Mouse (Mus musculus) left cerebral cortex, adult 9 months (tissue): ENCODE data around the gene Ddx55.

ENCODE experiments used
- DNase-seq, 2 experiments: peaks; one replicate each; pipeline ENCODE4 v3.0.0; 2022; ENCODE audit warnings: low spot score in 2 of 2

Ddx55 gene

GRCm38 (mm10) chr5:124605041-124605622, 52.5 kb downstream of the Ddx55 start:
- DNase-seq, result no peak

- no peak for DNase-seq
These were observed 58.3 kb downstream of the Ddx55 start for GRCm38 (mm10) chr5:124610965-124611364.

- DNase-seq, result no peak
These were observed 62.0 kb downstream of the Ddx55 start for GRCm38 (mm10) chr5:124614709-124615108.

- DNase-seq, result no peak
These were observed 66.0 kb downstream of the Ddx55 start for GRCm38 (mm10) chr5:124618711-124619110.
